Mouse (Mus musculus): ENCODE data around the gene Barhl2. TPM values are rescaled to one million over a fixed set of nuclear protein-coding genes. Genes with fewer than 3 reads are reported as not detected.

Barhl2 gene
- total RNA-seq, 1 experiment from 2014 or later, result not detected

Other genes with a start within 250 kb of the Barhl2 start
- gene Gm17304, start 150.9 kb upstream of the Barhl2 start, total RNA-seq (2021), result not detected in 2 replicates
- 70.9 and 71.8 TPM in 2 replicates for gene Zfp644, start 239.1 kb upstream of the Barhl2 start, total RNA-seq (2021)

All from adrenal gland, postnatal 25 days (tissue).